Mouse (Mus musculus): ENCODE data around the gene Rdx. TPM values are rescaled to one million over a fixed set of nuclear protein-coding genes. Genes with fewer than 3 reads are reported as not detected.

The Rdx gene
- 106 and 131 TPM in 2 replicates for polyA plus RNA-seq (2011; ENCODE audit: insufficient read length, low read depth, missing spikeins)

GRCm38 (mm10) chr9:52047129-52047820, at the start of gene Rdx:
Rdx (plus strand) TSS chr9:52047173.
- TF ChIP-seq POLR2A (IDR thresholded peaks at IDR 0.05; ENCODE audit: low read depth, low read length): peak; percentile 47
- no peak for TF ChIP-seq CTCF (IDR thresholded peaks at IDR 0.05; ENCODE audit: borderline replicate concordance, insufficient read depth, low read length)

GRCm38 (mm10) chr9:52003501-52003900, 43.5 kb upstream of the Rdx start:
- H3K4me3 ChIP-seq (ENCODE audit: insufficient read depth, low read length): no peak overlapping the region
- TF ChIP-seq CTCF (IDR thresholded peaks at IDR 0.05; ENCODE audit: borderline replicate concordance, insufficient read depth, low read length): no peak
- TF ChIP-seq POLR2A (IDR thresholded peaks at IDR 0.05; ENCODE audit: low read depth, low read length): no peak
- H3K4me1 ChIP-seq (ENCODE audit: control insufficient read depth, insufficient read depth, low read length): no peaks in the 10 kb centered on the region
- H3K27ac ChIP-seq (ENCODE audit: insufficient read depth, low read length): no peak overlapping the region

More at GRCm38 (mm10) chr9:52047129-52047820, at the start of gene Rdx:
- Histone ChIP-seq H3K4me1 (ENCODE audit: control insufficient read depth, insufficient read depth, low read length) (peaks cover 3% of the 10 kb centered on the region; the same call in 1 of the 2 replicates), H3K4me3 (ENCODE audit: insufficient read depth, low read length) (peak within 1 kb of the TSS; percentile 94), H3K27ac (ENCODE audit: insufficient read depth, low read length) (peak within 1 kb of the TSS; percentile 93)

- no peaks in the 10 kb centered on the region for H3K4me1 ChIP-seq (ENCODE audit: control insufficient read depth, insufficient read depth, low read length)
- TF ChIP-seq CTCF (IDR thresholded peaks at IDR 0.05; ENCODE audit: borderline replicate concordance, insufficient read depth, low read length) (no peak), POLR2A (IDR thresholded peaks at IDR 0.05; ENCODE audit: low read depth, low read length) (no peak)
- no peak overlapping the region for H3K27ac ChIP-seq (ENCODE audit: insufficient read depth, low read length)
- H3K4me3 ChIP-seq (ENCODE audit: insufficient read depth, low read length): no peak overlapping the region
Measured at GRCm38 (mm10) chr9:52007341-52007740, 39.6 kb upstream of the Rdx start.

- Histone ChIP-seq H3K4me1 (ENCODE audit: control insufficient read depth, insufficient read depth, low read length) (no peaks in the 10 kb centered on the region), H3K27ac (ENCODE audit: insufficient read depth, low read length) (no peak overlapping the region), H3K4me3 (ENCODE audit: insufficient read depth, low read length) (no peak overlapping the region)
- TF ChIP-seq CTCF (IDR thresholded peaks at IDR 0.05; ENCODE audit: borderline replicate concordance, insufficient read depth, low read length) (no peak), POLR2A (IDR thresholded peaks at IDR 0.05; ENCODE audit: low read depth, low read length) (no peak)
Measured at GRCm38 (mm10) chr9:52008511-52008910, 38.5 kb upstream of the Rdx start.

GRCm38 (mm10) chr9:52012311-52012710, 34.7 kb upstream of the Rdx start:
- no peaks in the 10 kb centered on the region for H3K4me1 ChIP-seq (ENCODE audit: control insufficient read depth, insufficient read depth, low read length)
- H3K27ac ChIP-seq (ENCODE audit: insufficient read depth, low read length): no peak overlapping the region
- TF ChIP-seq POLR2A (IDR thresholded peaks at IDR 0.05; ENCODE audit: low read depth, low read length) (no peak), CTCF (IDR thresholded peaks at IDR 0.05; ENCODE audit: borderline replicate concordance, insufficient read depth, low read length) (no peak)
- no peak overlapping the region for H3K4me3 ChIP-seq (ENCODE audit: insufficient read depth, low read length)

- TF ChIP-seq CTCF (IDR thresholded peaks at IDR 0.05; ENCODE audit: borderline replicate concordance, insufficient read depth, low read length) (no peak), POLR2A (IDR thresholded peaks at IDR 0.05; ENCODE audit: low read depth, low read length) (no peak)
- Histone ChIP-seq H3K27ac (ENCODE audit: insufficient read depth, low read length) (no peak overlapping the region), H3K4me1 (ENCODE audit: control insufficient read depth, insufficient read depth, low read length) (no peaks in the 10 kb centered on the region), H3K4me3 (ENCODE audit: insufficient read depth, low read length) (no peak overlapping the region)
Measured at GRCm38 (mm10) chr9:52012781-52013436, 34.1 kb upstream of the Rdx start.

GRCm38 (mm10) chr9:52013900-52014455, 33.0 kb upstream of the Rdx start:
- Histone ChIP-seq H3K4me3 (ENCODE audit: insufficient read depth, low read length) (no peak overlapping the region), H3K4me1 (ENCODE audit: control insufficient read depth, insufficient read depth, low read length) (no peaks in the 10 kb centered on the region), H3K27ac (ENCODE audit: insufficient read depth, low read length) (no peak overlapping the region)
- TF ChIP-seq CTCF (IDR thresholded peaks at IDR 0.05; ENCODE audit: borderline replicate concordance, insufficient read depth, low read length): no peak
- TF ChIP-seq POLR2A (IDR thresholded peaks at IDR 0.05; ENCODE audit: low read depth, low read length): no peak

- TF ChIP-seq CTCF (IDR thresholded peaks at IDR 0.05; ENCODE audit: borderline replicate concordance, insufficient read depth, low read length): no peak
- TF ChIP-seq POLR2A (IDR thresholded peaks at IDR 0.05; ENCODE audit: low read depth, low read length): no peak
- Histone ChIP-seq H3K4me3 (ENCODE audit: insufficient read depth, low read length) (no peak overlapping the region), H3K4me1 (ENCODE audit: control insufficient read depth, insufficient read depth, low read length) (no peaks in the 10 kb centered on the region), H3K27ac (ENCODE audit: insufficient read depth, low read length) (no peak overlapping the region)
Measured at GRCm38 (mm10) chr9:52017091-52017490, 29.9 kb upstream of the Rdx start.

- Histone ChIP-seq H3K27ac (ENCODE audit: insufficient read depth, low read length) (no peak overlapping the region), H3K4me1 (ENCODE audit: control insufficient read depth, insufficient read depth, low read length) (no peaks in the 10 kb centered on the region), H3K4me3 (ENCODE audit: insufficient read depth, low read length) (no peak overlapping the region)
- TF ChIP-seq POLR2A (IDR thresholded peaks at IDR 0.05; ENCODE audit: low read depth, low read length) (no peak), CTCF (IDR thresholded peaks at IDR 0.05; ENCODE audit: borderline replicate concordance, insufficient read depth, low read length) (no peak)
Measured at GRCm38 (mm10) chr9:52017824-52018223, 29.1 kb upstream of the Rdx start.

- H3K27ac ChIP-seq (ENCODE audit: insufficient read depth, low read length): no peak overlapping the region
- no peaks in the 10 kb centered on the region for H3K4me1 ChIP-seq (ENCODE audit: control insufficient read depth, insufficient read depth, low read length)
- TF ChIP-seq CTCF (IDR thresholded peaks at IDR 0.05; ENCODE audit: borderline replicate concordance, insufficient read depth, low read length) (no peak), POLR2A (IDR thresholded peaks at IDR 0.05; ENCODE audit: low read depth, low read length) (no peak)
- H3K4me3 ChIP-seq (ENCODE audit: insufficient read depth, low read length): no peak overlapping the region
Measured at GRCm38 (mm10) chr9:52018505-52018904, 28.5 kb upstream of the Rdx start.
